Mouse (Mus musculus) neural tube, embryonic 13.5 days (tissue): ENCODE results near the gene Poln. TPM values are rescaled to one million over a fixed set of nuclear protein-coding genes. Genes with fewer than 3 reads are reported as not detected.
A peak's percentile ranks its signal among the peaks of the same experiment; 100 is the strongest.

ENCODE experiments used
- ATAC-seq: fragments of 200-750 bp; cut with Nextera tagmentation; 2 replicates; pipeline ENCODE4 v1.8.0; 2017; ENCODE audit warnings: low read depth, mild to moderate bottlenecking, moderate TSS enrichment, moderate library complexity
- H3K27ac ChIP-seq: fragments of 300-500 bp; sonication (generic); replicated peaks from 2 replicates; pipeline ENCODE4 v1.5.1; 2015; ENCODE audit warnings: moderate library complexity, mild to moderate bottlenecking, inconsistent platforms
- H3K27me3 ChIP-seq: fragments of 300-500 bp; sonication (generic); 2 replicates; pipeline ENCODE4 v1.6.1; 2015; ENCODE audit warnings: mild to moderate bottlenecking, inconsistent platforms
- H3K36me3 ChIP-seq: fragments of 300-500 bp; sonication (generic); 2 replicates; pipeline ENCODE4 v1.6.1; 2015; ENCODE audit warnings: mild to moderate bottlenecking, inconsistent platforms
- H3K4me1 ChIP-seq: fragments of 300-500 bp; sonication (generic); replicated peaks from 2 replicates; pipeline ENCODE4 v1.6.1; 2015; ENCODE audit warnings: inconsistent platforms
- H3K4me2 ChIP-seq: fragments of 300-500 bp; sonication (generic); 2 replicates; pipeline ENCODE4 v1.6.1; 2015; ENCODE audit warnings: inconsistent platforms, mild to moderate bottlenecking, moderate library complexity
- H3K4me3 ChIP-seq: fragments of 300-500 bp; sonication (generic); 2 replicates; pipeline ENCODE4 v1.5.1; 2015; ENCODE audit warnings: mild to moderate bottlenecking, inconsistent platforms
- H3K9ac ChIP-seq: fragments of 300-500 bp; sonication (generic); 2 replicates; pipeline ENCODE4 v1.6.1; 2015; ENCODE audit warnings: moderate library complexity, mild to moderate bottlenecking, inconsistent platforms
- H3K9me3 ChIP-seq: fragments of 300-500 bp; sonication (generic); 2 replicates; pipeline ENCODE4 v1.6.1; 2016; ENCODE audit warnings: inconsistent platforms
- WGBS: fragments of 180-500 bp; shearing (Covaris S2); methylation state at CpG from one replicate; pipeline ENCODE4 v1.1.7; 2015; 5-methylcytosine and 5-hydroxymethylcytosine counted together
- polyA plus RNA-seq: library from polyadenylated mRNA; unstranded; fragments of >200 nt; fragmentation: Nextera tagmentation; extraction: Ambion mirVana; gene quantifications from 2 replicates; pipeline ENCODE4 v1.2.1, GENCODE M21; 2015

Gene Poln
- polyA plus RNA-seq, 1 experiment from 2014 or later = 0.29 TPM

- no peaks in the 10 kb centered on the region for H3K9me3 ChIP-seq
- peaks cover 22% of the 10 kb centered on the region for H3K36me3 ChIP-seq
- H3K9ac ChIP-seq = peak overlapping the region; percentile 94
- H3K27ac ChIP-seq = peak overlapping the region; percentile 97; the same call in 1 of the 2 replicates
- H3K4me1 ChIP-seq = peaks cover 51% of the 10 kb centered on the region
- no peak for ATAC-seq
- WGBS = 68% methylated on average over 20 of the region's 20 CpGs
- peaks cover 6% of the 10 kb centered on the region for H3K27me3 ChIP-seq
- H3K4me3 ChIP-seq = peak overlapping the region; percentile 93
- H3K4me2 ChIP-seq = peak overlapping the region; percentile 76
Observed at GRCm38 (mm10) chr5:33997829-33998504, 171.3 kb downstream of the Poln start.

GRCm38 (mm10) chr5:33997051-33997741, 172.1 kb downstream of the Poln start:
- WGBS = under 1% methylated on average over 67 of the region's 80 CpGs
- ATAC-seq = peak; percentile 28
- Histone ChIP-seq H3K27me3 (peaks cover 6% of the 10 kb centered on the region), H3K4me3 (peak overlapping the region; percentile 93), H3K4me1 (peaks cover 45% of the 10 kb centered on the region), H3K9me3 (no peaks in the 10 kb centered on the region), H3K4me2 (peak overlapping the region; percentile 76), H3K27ac (peak overlapping the region; percentile 97), H3K36me3 (peaks cover 17% of the 10 kb centered on the region), H3K9ac (peak overlapping the region; percentile 94)

- under 1% methylated on average over 39 of the region's 55 CpGs for WGBS
- Histone ChIP-seq H3K4me3 (peak overlapping the region; percentile 93), H3K4me1 (peaks cover 45% of the 10 kb centered on the region), H3K27me3 (peaks cover 6% of the 10 kb centered on the region), H3K27ac (peak overlapping the region; percentile 97), H3K4me2 (peak overlapping the region; percentile 76), H3K9ac (peak overlapping the region; percentile 94), H3K9me3 (no peaks in the 10 kb centered on the region), H3K36me3 (peaks cover 11% of the 10 kb centered on the region)
- peak; percentile 40 for ATAC-seq
Observed at GRCm38 (mm10) chr5:33996694-33997045, 172.6 kb downstream of the Poln start.

- H3K9ac ChIP-seq = peak within 1 kb of the TSS; percentile 94
- H3K4me1 ChIP-seq = peaks cover 45% of the 10 kb centered on the region
- no peaks in the 10 kb centered on the region for H3K9me3 ChIP-seq
- peak within 1 kb of the TSS; percentile 93 for H3K4me3 ChIP-seq
- ATAC-seq = peak; percentile 89
- peaks cover 6% of the 10 kb centered on the region for H3K27me3 ChIP-seq
- peak within 1 kb of the TSS; percentile 97 for H3K27ac ChIP-seq
- peaks cover 5% of the 10 kb centered on the region for H3K36me3 ChIP-seq
- WGBS = under 1% methylated on average over 82 of the region's 90 CpGs
- peak within 1 kb of the TSS; percentile 76 for H3K4me2 ChIP-seq
Observed at GRCm38 (mm10) chr5:33995843-33996693, 173.2 kb downstream of the Poln start, which contains the start of gene Nat8l. Nat8l (plus strand) TSS chr5:33995984.

- H3K4me3 ChIP-seq = peak overlapping the region; percentile 93
- H3K4me2 ChIP-seq = peak overlapping the region; percentile 76
- peak overlapping the region; percentile 97 for H3K27ac ChIP-seq
- H3K36me3 ChIP-seq = no peaks in the 10 kb centered on the region
- peaks cover 41% of the 10 kb centered on the region for H3K4me1 ChIP-seq
- WGBS = 27% methylated on average over 28 of the region's 28 CpGs
- ATAC-seq = 0 out of 2 replicates have a peak, but pooled peaks have one; percentile 0
- peak overlapping the region; percentile 94 for H3K9ac ChIP-seq
- no peaks in the 10 kb centered on the region for H3K9me3 ChIP-seq
- peaks cover 6% of the 10 kb centered on the region for H3K27me3 ChIP-seq
Observed at GRCm38 (mm10) chr5:33994671-33995625, 174.3 kb downstream of the Poln start.

- under 1% methylated on average over 88 of the region's 88 CpGs for WGBS
- H3K27me3 ChIP-seq = no peaks in the 10 kb centered on the region
- peak; percentile 92 for ATAC-seq
- H3K4me1 ChIP-seq = peaks cover 47% of the 10 kb centered on the region
- H3K4me3 ChIP-seq = peak within 1 kb of the TSS; percentile 92
- H3K27ac ChIP-seq = peak within 1 kb of the TSS; percentile 95
- peak within 1 kb of the TSS; percentile 97 for H3K9ac ChIP-seq
- H3K36me3 ChIP-seq = peaks cover 19% of the 10 kb centered on the region; the same call in 1 of the 2 replicates
- H3K4me2 ChIP-seq = peak within 1 kb of the TSS; percentile 82
- no peaks in the 10 kb centered on the region for H3K9me3 ChIP-seq
Observed at GRCm38 (mm10) chr5:33983309-33984121, 185.7 kb downstream of the Poln start, which contains the start of gene Gm1673. Gm1673 (plus strand) TSS chr5:33983433.

GRCm38 (mm10) chr5:33982731-33983259, 186.5 kb downstream of the Poln start:
- Histone ChIP-seq H3K27ac (peak overlapping the region; percentile 95), H3K9ac (peak overlapping the region; percentile 97), H3K4me3 (peak overlapping the region; percentile 92), H3K4me2 (peak overlapping the region; percentile 82), H3K27me3 (no peaks in the 10 kb centered on the region), H3K4me1 (peaks cover 47% of the 10 kb centered on the region), H3K9me3 (no peaks in the 10 kb centered on the region), H3K36me3 (peaks cover 19% of the 10 kb centered on the region; the same call in 1 of the 2 replicates)
- WGBS = 5% methylated on average over 25 of the region's 26 CpGs
- peak; percentile 65 for ATAC-seq

GRCm38 (mm10) chr5:33976267-33976666, 193.0 kb downstream of the Poln start:
- Histone ChIP-seq H3K4me3 (no peak overlapping the region), H3K27ac (no peak overlapping the region), H3K9ac (no peak overlapping the region), H3K4me1 (no peaks in the 10 kb centered on the region), H3K36me3 (peaks cover 5% of the 10 kb centered on the region; the same call in 1 of the 2 replicates), H3K27me3 (no peaks in the 10 kb centered on the region), H3K4me2 (no peak overlapping the region), H3K9me3 (no peaks in the 10 kb centered on the region)
- WGBS = 46% methylated on average over 3 of the region's 3 CpGs
- ATAC-seq = no peak

GRCm38 (mm10) chr5:33974736-33975135, 194.5 kb downstream of the Poln start:
- no peaks in the 10 kb centered on the region for H3K4me1 ChIP-seq
- no peak overlapping the region for H3K4me2 ChIP-seq
- H3K9me3 ChIP-seq = no peaks in the 10 kb centered on the region
- no peak overlapping the region for H3K4me3 ChIP-seq
- no peak for ATAC-seq
- H3K27ac ChIP-seq = no peak overlapping the region
- H3K27me3 ChIP-seq = no peaks in the 10 kb centered on the region
- 64% methylated on average over 2 of the region's 2 CpGs for WGBS
- no peaks in the 10 kb centered on the region; the same call in 1 of the 2 replicates for H3K36me3 ChIP-seq
- H3K9ac ChIP-seq = no peak overlapping the region

GRCm38 (mm10) chr5:33959382-33959781, 209.9 kb downstream of the Poln start:
- no peaks in the 10 kb centered on the region for H3K4me1 ChIP-seq
- no peak overlapping the region for H3K4me3 ChIP-seq
- 81% methylated on average over 4 of the region's 4 CpGs for WGBS
- no peaks in the 10 kb centered on the region for H3K27me3 ChIP-seq
- no peak overlapping the region for H3K9ac ChIP-seq
- no peak overlapping the region for H3K4me2 ChIP-seq
- H3K36me3 ChIP-seq = no peaks in the 10 kb centered on the region
- ATAC-seq = no peak
- peaks cover 15% of the 10 kb centered on the region for H3K9me3 ChIP-seq
- H3K27ac ChIP-seq = no peak overlapping the region
